Mouse (Mus musculus) forebrain, postnatal 0 days (tissue): Measurements from ENCODE around the gene Fam213a. TPM values are rescaled to one million over a fixed set of nuclear protein-coding genes. Genes with fewer than 3 reads are reported as not detected.
A peak's percentile ranks its signal among the peaks of the same experiment; 100 is the strongest.

ENCODE experiments used
- ATAC-seq: fragments of 200-750 bp; cut with Nextera tagmentation; 2 replicates; pipeline ENCODE4 v1.8.0; 2017; ENCODE audit warnings: mild to moderate bottlenecking, moderate library complexity
- DNase-seq: peaks from one replicate; pipeline ENCODE4 v3.0.0-alpha.2; 2015
- H3K27ac ChIP-seq: fragments of 300-500 bp; sonication (generic); 2 replicates; pipeline ENCODE4 v1.5.1; 2014; ENCODE audit warnings: low read depth, mild to moderate bottlenecking, antibody characterized with exemption, low read length, moderate library complexity, mixed read lengths
- H3K27me3 ChIP-seq: fragments of 300-500 bp; sonication (generic); 2 replicates; pipeline ENCODE4 v1.6.1; 2014; ENCODE audit warnings: mild to moderate bottlenecking, low read length, mixed read lengths; ENCODE audit not compliant: insufficient read depth
- H3K36me3 ChIP-seq: fragments of 300-500 bp; sonication (generic); 2 replicates; pipeline ENCODE4 v1.6.1; 2014; ENCODE audit warnings: mild to moderate bottlenecking, moderate library complexity; ENCODE audit not compliant: insufficient read depth
- H3K4me1 ChIP-seq: fragments of 300-500 bp; sonication (generic); 2 replicates; pipeline ENCODE4 v1.6.1; 2014; ENCODE audit warnings: antibody characterized with exemption; ENCODE audit not compliant: insufficient read depth
- H3K4me2 ChIP-seq: fragments of 300-500 bp; sonication (generic); 2 replicates; pipeline ENCODE4 v1.6.1; 2014; ENCODE audit warnings: low read depth, mild to moderate bottlenecking, moderate library complexity
- H3K4me3 ChIP-seq: fragments of 300-500 bp; sonication (generic); 2 replicates; pipeline ENCODE4 v1.5.1; 2014; ENCODE audit warnings: low read depth, low read length, mixed read lengths
- H3K9ac ChIP-seq: fragments of 300-500 bp; sonication (generic); 2 replicates; pipeline ENCODE4 v1.6.1; 2014; ENCODE audit warnings: mild to moderate bottlenecking
- H3K9me3 ChIP-seq: fragments of 300-500 bp; sonication (generic); 2 replicates; pipeline ENCODE4 v1.6.1; 2016; ENCODE audit warnings: low read length
- CTCF ChIP-seq: sonication (generic); IDR thresholded peaks from 2 replicates; pipeline ENCODE4 v1.5.1; 2016; ENCODE audit warnings: antibody characterized with exemption, control low read depth, low read depth
- WGBS: fragments of 180-500 bp; shearing (Covaris S2); extraction: QIAGEN DNeasy Blood & Tissue Kit; methylation state at CpG from one replicate; pipeline ENCODE4 v1.1.7; 2014; 5-methylcytosine and 5-hydroxymethylcytosine counted together
- polyA plus RNA-seq: library from polyadenylated mRNA; unstranded; fragments of >200 nt; fragmentation: Nextera tagmentation; extraction: Ambion mirVana; gene quantifications from 2 replicates; pipeline ENCODE4 v1.2.1, GENCODE M21; 2015
- total RNA-seq: library from RNA; depleted of rRNA; stranded (reverse); fragments of >200 nt; gene quantifications from 2 replicates; pipeline ENCODE4 v1.2.3, GENCODE M21; 2014

Fam213a gene
- total and polyA plus RNA-seq, 2 experiments from 2014 or later: 92.4 to 106 TPM

- H3K9ac ChIP-seq: no peak overlapping the region
- H3K27ac ChIP-seq: no peak overlapping the region
- DNase-seq: peak; percentile 93
- no peak overlapping the region for H3K4me3 ChIP-seq
- peak; percentile 86 for TF ChIP-seq CTCF
- no peaks in the 10 kb centered on the region for H3K9me3 ChIP-seq
- 54% methylated on average over 13 of the region's 13 CpGs for WGBS
- H3K27me3 ChIP-seq: no peaks in the 10 kb centered on the region
- no peaks in the 10 kb centered on the region for H3K36me3 ChIP-seq
- H3K4me1 ChIP-seq: no peaks in the 10 kb centered on the region
- no peak overlapping the region for H3K4me2 ChIP-seq
- peak; percentile 59; the same call in 1 of the 2 replicates for ATAC-seq
Measured at GRCm38 (mm10) chr14:41033135-41034110, 19.8 kb upstream of the Fam213a start.

- no peaks in the 10 kb centered on the region for H3K36me3 ChIP-seq
- DNase-seq: no peak
- no peaks in the 10 kb centered on the region for H3K4me1 ChIP-seq
- no peak overlapping the region for H3K4me3 ChIP-seq
- H3K27me3 ChIP-seq: no peaks in the 10 kb centered on the region
- TF ChIP-seq CTCF: no peak
- H3K27ac ChIP-seq: no peak overlapping the region
- no peak overlapping the region for H3K9ac ChIP-seq
- H3K9me3 ChIP-seq: no peaks in the 10 kb centered on the region
- H3K4me2 ChIP-seq: no peak overlapping the region
- 87% methylated on average over 6 of the region's 6 CpGs for WGBS
- ATAC-seq: no peak
Measured at GRCm38 (mm10) chr14:41030989-41031513, 17.5 kb upstream of the Fam213a start.

- no peaks in the 10 kb centered on the region for H3K4me1 ChIP-seq
- no peak for ATAC-seq
- H3K4me2 ChIP-seq: no peak overlapping the region
- H3K4me3 ChIP-seq: no peak overlapping the region
- H3K9me3 ChIP-seq: no peaks in the 10 kb centered on the region
- no peak overlapping the region for H3K27ac ChIP-seq
- H3K36me3 ChIP-seq: no peaks in the 10 kb centered on the region
- DNase-seq: no peak
- WGBS: 80% methylated on average over 4 of the region's 4 CpGs
- H3K9ac ChIP-seq: no peak overlapping the region
- TF ChIP-seq CTCF: no peak
- H3K27me3 ChIP-seq: no peaks in the 10 kb centered on the region
Measured at GRCm38 (mm10) chr14:41029303-41029702, 15.7 kb upstream of the Fam213a start.

GRCm38 (mm10) chr14:41025594-41026284, 12.2 kb upstream of the Fam213a start:
- Histone ChIP-seq H3K9ac (no peak overlapping the region), H3K36me3 (no peaks in the 10 kb centered on the region), H3K27ac (no peak overlapping the region), H3K4me2 (no peak overlapping the region), H3K4me1 (no peaks in the 10 kb centered on the region), H3K4me3 (no peak overlapping the region), H3K27me3 (no peaks in the 10 kb centered on the region), H3K9me3 (no peaks in the 10 kb centered on the region)
- no peak for TF ChIP-seq CTCF
- WGBS: 87% methylated on average over 7 of the region's 7 CpGs
- DNase-seq (no peak), ATAC-seq (no peak)

- H3K4me1 ChIP-seq: no peaks in the 10 kb centered on the region
- no peak overlapping the region for H3K4me2 ChIP-seq
- H3K9ac ChIP-seq: no peak overlapping the region
- H3K9me3 ChIP-seq: no peaks in the 10 kb centered on the region
- H3K4me3 ChIP-seq: no peak overlapping the region
- no peak for DNase-seq
- H3K27ac ChIP-seq: no peak overlapping the region
- no peaks in the 10 kb centered on the region for H3K27me3 ChIP-seq
- H3K36me3 ChIP-seq: no peaks in the 10 kb centered on the region
- ATAC-seq: no peak
- TF ChIP-seq CTCF: no peak
- 92% methylated on average over 2 of the region's 2 CpGs for WGBS
Measured at GRCm38 (mm10) chr14:41025087-41025486, 11.5 kb upstream of the Fam213a start.

- no peaks in the 10 kb centered on the region for H3K9me3 ChIP-seq
- no peaks in the 10 kb centered on the region for H3K4me1 ChIP-seq
- no peak for ATAC-seq
- 93% methylated on average over 3 of the region's 3 CpGs for WGBS
- TF ChIP-seq CTCF: no peak
- no peak overlapping the region for H3K4me3 ChIP-seq
- H3K4me2 ChIP-seq: no peak overlapping the region
- no peak overlapping the region for H3K27ac ChIP-seq
- no peak for DNase-seq
- no peak overlapping the region for H3K9ac ChIP-seq
- H3K36me3 ChIP-seq: no peaks in the 10 kb centered on the region
- H3K27me3 ChIP-seq: no peaks in the 10 kb centered on the region
Measured at GRCm38 (mm10) chr14:41021246-41021645, 7.7 kb upstream of the Fam213a start.
